Mouse (Mus musculus) heart, adult 2 months (tissue): ENCODE results near the gene Tesk1.
A peak's percentile ranks its signal among the peaks of the same experiment; 100 is the strongest.

Experiments
- CTCF ChIP-seq: fragments of 200-600 bp; IDR thresholded peaks from 2 replicates; pipeline ENCODE4 v1.8.1; 2022; ENCODE audit warnings: antibody characterized with exemption, mild to moderate bottlenecking, moderate library complexity
- EP300 ChIP-seq: fragments of 200-500 bp; IDR thresholded peaks from 2 replicates; pipeline ENCODE4 v1.6.1; 2011; ENCODE audit warnings: low read depth, low read length, control low read depth; ENCODE audit not compliant: insufficient read depth
- POLR2A ChIP-seq: fragments of 200-500 bp; IDR thresholded peaks from 2 replicates; pipeline ENCODE4 v1.6.1; 2011; ENCODE audit warnings: mild to moderate bottlenecking, low read depth, low read length, control low read depth; ENCODE audit not compliant: insufficient read depth

DNA sequence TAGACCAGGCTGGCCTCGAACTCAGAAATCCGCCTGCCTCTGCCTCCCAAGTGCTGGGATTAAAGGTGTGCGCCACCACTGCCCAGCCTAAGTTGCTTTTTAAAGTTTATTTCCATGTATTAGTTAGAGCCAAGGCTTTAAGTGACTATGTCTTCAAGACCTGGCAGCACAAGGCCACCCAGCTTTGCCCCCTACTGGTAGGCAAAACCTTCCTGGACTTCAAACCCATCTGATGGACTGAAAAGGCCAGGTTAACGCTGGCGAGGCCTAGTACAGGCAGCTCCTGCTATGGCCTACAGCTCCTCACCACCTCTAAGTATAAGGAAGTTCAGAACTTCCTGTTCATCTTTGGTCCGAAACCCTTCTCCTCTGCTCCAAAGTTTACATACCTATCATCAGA lies 34.9 kb downstream of the Tesk1 start:
- peak; percentile 38 for TF ChIP-seq CTCF
- no peak for TF ChIP-seq POLR2A
- no peak for TF ChIP-seq EP300
